Mouse (Mus musculus): ENCODE measurements at regions not wholly inside any gene's neighbourhood (a gene's known extent, or its start where the extent isn't known, plus 50 kb on each side); places are given as distances from the start of the nearest gene placed in this dataset.

GRCm38 (mm10) chr10:102763696-102764095 lies 251.7 kb downstream of the Rassf9 start:
- H3K27me3 ChIP-seq (ENCODE audit: control insufficient read depth, insufficient read depth, low read length): no peaks in the 10 kb centered on the region
- DNase-seq (ENCODE audit: low spot score) (no peak), ATAC-seq (replicated peaks; ENCODE audit: low FRiP score) (no peak)
- 81% methylated on average over 4 of the region's 4 CpGs for WGBS
- no peak overlapping the region for H3K4me3 ChIP-seq (ENCODE audit: low read depth, low read length)
- no peaks in the 10 kb centered on the region for H3K36me3 ChIP-seq (ENCODE audit: control insufficient read depth, insufficient read depth, low read length)
- no peak overlapping the region for H3K27ac ChIP-seq (ENCODE audit: low read depth, low read length)
- H3K4me2 ChIP-seq (ENCODE audit: low read depth, low read length, severe bottlenecking): no peak overlapping the region
- no peaks in the 10 kb centered on the region for H3K9me3 ChIP-seq (ENCODE audit: control insufficient read depth, low read length)
- H3K9ac ChIP-seq (ENCODE audit: low read length): no peak overlapping the region
- H3K4me1 ChIP-seq (replicated peaks; ENCODE audit: control insufficient read depth, insufficient read depth, low read length): no peaks in the 10 kb centered on the region

GRCm38 (mm10) chr10:102762378-102762777 lies 250.4 kb downstream of the Rassf9 start:
- Histone ChIP-seq H3K27ac (ENCODE audit: low read depth, low read length) (no peak overlapping the region), H3K9me3 (ENCODE audit: control insufficient read depth, low read length) (no peaks in the 10 kb centered on the region), H3K4me3 (ENCODE audit: low read depth, low read length) (no peak overlapping the region), H3K27me3 (ENCODE audit: control insufficient read depth, insufficient read depth, low read length) (no peaks in the 10 kb centered on the region), H3K36me3 (ENCODE audit: control insufficient read depth, insufficient read depth, low read length) (no peaks in the 10 kb centered on the region), H3K4me1 (replicated peaks; ENCODE audit: control insufficient read depth, insufficient read depth, low read length) (no peaks in the 10 kb centered on the region), H3K9ac (ENCODE audit: low read length) (no peak overlapping the region), H3K4me2 (ENCODE audit: low read depth, low read length, severe bottlenecking) (no peak overlapping the region)
- 83% methylated on average over 2 of the region's 2 CpGs for WGBS
- DNase-seq (ENCODE audit: low spot score) (no peak), ATAC-seq (replicated peaks; ENCODE audit: low FRiP score) (no peak)

- ATAC-seq (replicated peaks; ENCODE audit: low FRiP score): no peak
- Histone ChIP-seq H3K27ac (ENCODE audit: low read depth, low read length) (no peak overlapping the region), H3K4me1 (replicated peaks; ENCODE audit: control insufficient read depth, insufficient read depth, low read length) (no peaks in the 10 kb centered on the region), H3K4me3 (ENCODE audit: low read depth, low read length) (no peak overlapping the region), H3K4me2 (ENCODE audit: low read depth, low read length, severe bottlenecking) (no peak overlapping the region), H3K36me3 (ENCODE audit: control insufficient read depth, insufficient read depth, low read length) (no peaks in the 10 kb centered on the region), H3K9ac (ENCODE audit: low read length) (no peak overlapping the region), H3K27me3 (ENCODE audit: control insufficient read depth, insufficient read depth, low read length) (no peaks in the 10 kb centered on the region), H3K9me3 (ENCODE audit: control insufficient read depth, low read length) (no peaks in the 10 kb centered on the region)
- no peak for DNase-seq (ENCODE audit: low spot score)
- WGBS: 59% methylated on average over 3 of the region's 3 CpGs
These were observed 223.2 kb downstream of the Rassf9 start for GRCm38 (mm10) chr10:102735207-102735606.

- Histone ChIP-seq H3K9ac (ENCODE audit: low read length) (no peak overlapping the region), H3K9me3 (ENCODE audit: control insufficient read depth, low read length) (no peaks in the 10 kb centered on the region), H3K27me3 (ENCODE audit: control insufficient read depth, insufficient read depth, low read length) (no peaks in the 10 kb centered on the region), H3K4me3 (ENCODE audit: low read depth, low read length) (no peak overlapping the region), H3K4me2 (ENCODE audit: low read depth, low read length, severe bottlenecking) (no peak overlapping the region), H3K36me3 (ENCODE audit: control insufficient read depth, insufficient read depth, low read length) (no peaks in the 10 kb centered on the region), H3K4me1 (replicated peaks; ENCODE audit: control insufficient read depth, insufficient read depth, low read length) (no peaks in the 10 kb centered on the region), H3K27ac (ENCODE audit: low read depth, low read length) (no peak overlapping the region)
- DNase-seq (ENCODE audit: low spot score): no peak
- no peak for ATAC-seq (replicated peaks; ENCODE audit: low FRiP score)
- 89% methylated on average over 6 of the region's 6 CpGs for WGBS
These were observed 220.4 kb downstream of the Rassf9 start for GRCm38 (mm10) chr10:102732420-102732819.

- Histone ChIP-seq H3K27me3 (ENCODE audit: control insufficient read depth, insufficient read depth, low read length) (no peaks in the 10 kb centered on the region), H3K27ac (ENCODE audit: low read depth, low read length) (no peak overlapping the region), H3K4me2 (ENCODE audit: low read depth, low read length, severe bottlenecking) (no peak overlapping the region), H3K4me3 (ENCODE audit: low read depth, low read length) (no peak overlapping the region), H3K4me1 (replicated peaks; ENCODE audit: control insufficient read depth, insufficient read depth, low read length) (no peaks in the 10 kb centered on the region), H3K9me3 (ENCODE audit: control insufficient read depth, low read length) (no peaks in the 10 kb centered on the region), H3K36me3 (ENCODE audit: control insufficient read depth, insufficient read depth, low read length) (no peaks in the 10 kb centered on the region), H3K9ac (ENCODE audit: low read length) (no peak overlapping the region)
- DNase-seq (ENCODE audit: low spot score) (no peak), ATAC-seq (replicated peaks; ENCODE audit: low FRiP score) (no peak)
- 83% methylated on average over 2 of the region's 2 CpGs for WGBS
These were observed 200.2 kb downstream of the Rassf9 start for GRCm38 (mm10) chr10:102712263-102712662.

- DNase-seq (ENCODE audit: low spot score) (no peak), ATAC-seq (replicated peaks; ENCODE audit: low FRiP score) (no peak)
- Histone ChIP-seq H3K36me3 (ENCODE audit: control insufficient read depth, insufficient read depth, low read length) (no peaks in the 10 kb centered on the region), H3K9ac (ENCODE audit: low read length) (no peak overlapping the region), H3K4me2 (ENCODE audit: low read depth, low read length, severe bottlenecking) (no peak overlapping the region), H3K9me3 (ENCODE audit: control insufficient read depth, low read length) (no peaks in the 10 kb centered on the region), H3K4me3 (ENCODE audit: low read depth, low read length) (no peak overlapping the region), H3K27me3 (ENCODE audit: control insufficient read depth, insufficient read depth, low read length) (no peaks in the 10 kb centered on the region), H3K27ac (ENCODE audit: low read depth, low read length) (no peak overlapping the region), H3K4me1 (replicated peaks; ENCODE audit: control insufficient read depth, insufficient read depth, low read length) (no peaks in the 10 kb centered on the region)
- whole genome bisulfite sequencing: 93% methylated on average over 3 of the region's 3 CpGs
These were observed 193.8 kb downstream of the Rassf9 start for GRCm38 (mm10) chr10:102705848-102706247.

- no peak overlapping the region for H3K27ac ChIP-seq (ENCODE audit: low read depth, low read length)
- peak; percentile 30; the same call in 1 of the 2 replicates for ATAC-seq (replicated peaks; ENCODE audit: low FRiP score)
- 85% methylated on average over 2 of the region's 2 CpGs for WGBS
These were observed 182.8 kb downstream of the Rassf9 start for GRCm38 (mm10) chr10:102694810-102695209.

GRCm38 (mm10) chr10:102689966-102690365 lies 177.9 kb downstream of the Rassf9 start:
- no peak overlapping the region for H3K27ac ChIP-seq (ENCODE audit: low read depth, low read length)
- ATAC-seq (replicated peaks; ENCODE audit: low FRiP score): no peak
- no peak for DNase-seq (ENCODE audit: low spot score)

More at GRCm38 (mm10) chr10:102694810-102695209, 182.8 kb downstream of the Rassf9 start:
- Histone ChIP-seq H3K9ac (ENCODE audit: low read length) (no peak overlapping the region), H3K36me3 (ENCODE audit: control insufficient read depth, insufficient read depth, low read length) (no peaks in the 10 kb centered on the region), H3K4me2 (ENCODE audit: low read depth, low read length, severe bottlenecking) (no peak overlapping the region), H3K9me3 (ENCODE audit: control insufficient read depth, low read length) (no peaks in the 10 kb centered on the region), H3K4me1 (replicated peaks; ENCODE audit: control insufficient read depth, insufficient read depth, low read length) (no peaks in the 10 kb centered on the region), H3K27me3 (ENCODE audit: control insufficient read depth, insufficient read depth, low read length) (no peaks in the 10 kb centered on the region), H3K4me3 (ENCODE audit: low read depth, low read length) (no peak overlapping the region)
- no peak for DNase-seq (ENCODE audit: low spot score)

GRCm38 (mm10) chr10:102686667-102687397 lies 174.8 kb downstream of the Rassf9 start:
- DNase-seq (ENCODE audit: low spot score): no peak
- no peak overlapping the region for H3K4me2 ChIP-seq (ENCODE audit: low read depth, low read length, severe bottlenecking)
- H3K9me3 ChIP-seq (ENCODE audit: control insufficient read depth, low read length): no peaks in the 10 kb centered on the region
- no peaks in the 10 kb centered on the region for H3K36me3 ChIP-seq (ENCODE audit: control insufficient read depth, insufficient read depth, low read length)
- H3K9ac ChIP-seq (ENCODE audit: low read length): no peak overlapping the region
- no peaks in the 10 kb centered on the region for H3K4me1 ChIP-seq (replicated peaks; ENCODE audit: control insufficient read depth, insufficient read depth, low read length)
- H3K27ac ChIP-seq (ENCODE audit: low read depth, low read length): no peak overlapping the region
- ATAC-seq (replicated peaks; ENCODE audit: low FRiP score): peak; percentile 34; the same call in 1 of the 2 replicates
- WGBS: 80% methylated on average over 14 of the region's 14 CpGs
- no peaks in the 10 kb centered on the region for H3K27me3 ChIP-seq (ENCODE audit: control insufficient read depth, insufficient read depth, low read length)
- H3K4me3 ChIP-seq (ENCODE audit: low read depth, low read length): no peak overlapping the region

More at GRCm38 (mm10) chr10:102689966-102690365, 177.9 kb downstream of the Rassf9 start:
- no peak overlapping the region for H3K4me3 ChIP-seq (ENCODE audit: low read depth, low read length)
- no peaks in the 10 kb centered on the region for H3K27me3 ChIP-seq (ENCODE audit: control insufficient read depth, insufficient read depth, low read length)
- 66% methylated on average over 1 of the region's 1 CpGs for WGBS
- no peaks in the 10 kb centered on the region for H3K4me1 ChIP-seq (replicated peaks; ENCODE audit: control insufficient read depth, insufficient read depth, low read length)
- no peaks in the 10 kb centered on the region for H3K36me3 ChIP-seq (ENCODE audit: control insufficient read depth, insufficient read depth, low read length)
- no peak overlapping the region for H3K4me2 ChIP-seq (ENCODE audit: low read depth, low read length, severe bottlenecking)
- no peaks in the 10 kb centered on the region for H3K9me3 ChIP-seq (ENCODE audit: control insufficient read depth, low read length)
- no peak overlapping the region for H3K9ac ChIP-seq (ENCODE audit: low read length)
